Mouse (Mus musculus) gastrocnemius, adult 18-20 months (tissue): ENCODE results near the gene Prtg. TPM values are rescaled to one million over a fixed set of nuclear protein-coding genes. Genes with fewer than 3 reads are reported as not detected.

Experiments
- DNase-seq: peaks from one replicate; pipeline ENCODE4 v3.0.0; 2021; ENCODE audit warnings: low spot score
- total RNA-seq, 2 experiments: library from RNA; stranded (reverse); gene quantifications; 2 replicates each; pipeline ENCODE4 v1.2.3; 2021

Prtg gene
- total RNA-seq, 2 experiments from 2014 or later = 0.02 to 0.07 TPM

- no peak for DNase-seq
These were observed 55.5 kb downstream of the Prtg start for GRCm38 (mm10) chr9:72862186-72862585.

- no peak for DNase-seq
These were observed 56.3 kb downstream of the Prtg start for GRCm38 (mm10) chr9:72862955-72863354.

GRCm38 (mm10) chr9:72863773-72864172, 57.1 kb downstream of the Prtg start:
- no peak for DNase-seq

GRCm38 (mm10) chr9:72867434-72867833, 60.8 kb downstream of the Prtg start:
- DNase-seq = no peak

GRCm38 (mm10) chr9:72868774-72869173, 62.1 kb downstream of the Prtg start:
- no peak for DNase-seq

GRCm38 (mm10) chr9:72871506-72872297, 65.0 kb downstream of the Prtg start:
- DNase-seq = no peak

GRCm38 (mm10) chr9:72872298-72873130, 65.8 kb downstream of the Prtg start:
- DNase-seq = no peak

GRCm38 (mm10) chr9:72875878-72876277, 69.2 kb downstream of the Prtg start:
- no peak for DNase-seq

GRCm38 (mm10) chr9:72877905-72878304, 71.2 kb downstream of the Prtg start:
- DNase-seq = no peak

- DNase-seq = no peak
These were observed 72.0 kb downstream of the Prtg start for GRCm38 (mm10) chr9:72878656-72879055.

- DNase-seq = no peak
These were observed 72.9 kb downstream of the Prtg start for GRCm38 (mm10) chr9:72879601-72880000.

- DNase-seq = no peak
These were observed 73.7 kb downstream of the Prtg start for GRCm38 (mm10) chr9:72880225-72880960.

- DNase-seq = no peak
These were observed 74.5 kb downstream of the Prtg start for GRCm38 (mm10) chr9:72881026-72881768.

- DNase-seq = peak; percentile 49
These were observed 77.3 kb downstream of the Prtg start for GRCm38 (mm10) chr9:72883940-72884339.

GRCm38 (mm10) chr9:72889777-72890176, 83.1 kb downstream of the Prtg start:
- peak; percentile 17 for DNase-seq

- DNase-seq = no peak
These were observed 83.9 kb downstream of the Prtg start for GRCm38 (mm10) chr9:72890499-72891085.

- DNase-seq = no peak
These were observed 86.1 kb downstream of the Prtg start for GRCm38 (mm10) chr9:72892761-72893160.

- no peak for DNase-seq
These were observed 88.2 kb downstream of the Prtg start for GRCm38 (mm10) chr9:72894796-72895352.

GRCm38 (mm10) chr9:72902057-72902456, 95.4 kb downstream of the Prtg start:
- DNase-seq = peak; percentile 68

- DNase-seq = peak; percentile 20
These were observed 95.9 kb downstream of the Prtg start for GRCm38 (mm10) chr9:72902611-72903010.
